Mouse (Mus musculus): ENCODE measurements at regions not wholly inside any gene's neighbourhood (a gene's known extent, or its start where the extent isn't known, plus 50 kb on each side); places are given as distances from the start of the nearest gene placed in this dataset.

- DNase-seq, result no peak
- intact Hi-C loops (cut with DNase I), result loop anchor here (5.0 kb wide), 1 partner anchor 127 kb away; no protein-coding TSS in a partner anchor
Measured at GRCm38 (mm10) chr19:30425627-30426026, 123.8 kb downstream of the Dkk1 start.

GRCm38 (mm10) chr19:30427484-30427883 lies 122.0 kb downstream of the Dkk1 start:
- intact Hi-C loops (cut with DNase I), result loop anchor here (5.0 kb wide), 1 partner anchor 125 kb away; no protein-coding TSS in a partner anchor
- DNase-seq, result peak in 1 of 2 experiments; percentile 38

- no peak for DNase-seq
- intact Hi-C loops (cut with DNase I), result no loop called here
Measured at GRCm38 (mm10) chr19:30433141-30433540, 116.3 kb downstream of the Dkk1 start.

GRCm38 (mm10) chr19:30435054-30435738 lies 114.3 kb downstream of the Dkk1 start:
- no peak for DNase-seq
- intact Hi-C loops (cut with DNase I), result no loop called here

- peak; percentile 4 to 8 for DNase-seq
- intact Hi-C loops (cut with DNase I), result no loop called here
Measured at GRCm38 (mm10) chr19:30450869-30451542, 98.5 kb downstream of the Dkk1 start.

- no peak for DNase-seq
- intact Hi-C loops (cut with DNase I), result no loop called here
Measured at GRCm38 (mm10) chr19:30451543-30451920, 97.9 kb downstream of the Dkk1 start.

- intact Hi-C loops (cut with DNase I), result no loop called here
- no peak for DNase-seq
Measured at GRCm38 (mm10) chr19:30452671-30453070, 96.8 kb downstream of the Dkk1 start.

- intact Hi-C loops (cut with DNase I), result no loop called here
- DNase-seq, result no peak
Measured at GRCm38 (mm10) chr19:30483436-30483835, 66.0 kb downstream of the Dkk1 start.

- intact Hi-C loops (cut with DNase I), result no loop called here
- no peak for DNase-seq
Measured at GRCm38 (mm10) chr19:30489786-30490185, 59.7 kb downstream of the Dkk1 start.

- intact Hi-C loops (cut with DNase I), result no loop called here
- DNase-seq, result peak in 1 of 2 experiments; percentile 2
Measured at GRCm38 (mm10) chr19:30490916-30491315, 58.5 kb downstream of the Dkk1 start.
